Mouse (Mus musculus) stomach, embryonic 14.5 days (tissue): Measurements from ENCODE around the gene Lrba. TPM values are rescaled to one million over a fixed set of nuclear protein-coding genes. Genes with fewer than 3 reads are reported as not detected.

Experiments
- ATAC-seq: fragments of 200-750 bp; cut with Nextera tagmentation; 2 replicates; pipeline ENCODE4 v1.8.0; 2017; ENCODE audit warnings: low read depth, moderate TSS enrichment; ENCODE audit not compliant: insufficient number of reproducible peaks, insufficient read depth, low FRiP score
- H3K27ac ChIP-seq: fragments of 300-500 bp; sonication (generic); 2 replicates; pipeline ENCODE4 v1.5.1; 2014; ENCODE audit warnings: mild to moderate bottlenecking, low read length, moderate library complexity, mixed read lengths
- H3K27me3 ChIP-seq: fragments of 300-500 bp; sonication (generic); 2 replicates; pipeline ENCODE4 v1.6.1; 2014; ENCODE audit warnings: low read length, control low read depth, mixed read lengths; ENCODE audit not compliant: control insufficient read depth, insufficient read depth
- H3K36me3 ChIP-seq: fragments of 300-500 bp; sonication (generic); 2 replicates; pipeline ENCODE4 v1.6.1; 2014; ENCODE audit warnings: mild to moderate bottlenecking, control low read depth, low read length, moderate library complexity, mixed read lengths; ENCODE audit not compliant: control insufficient read depth, insufficient read depth
- H3K4me1 ChIP-seq: fragments of 300-500 bp; sonication (generic); 2 replicates; pipeline ENCODE4 v1.6.1; 2014; ENCODE audit warnings: low read length, control low read depth, mixed read lengths; ENCODE audit not compliant: control insufficient read depth, insufficient read depth
- H3K4me2 ChIP-seq: fragments of 300-500 bp; sonication (generic); replicated peaks from 2 replicates; pipeline ENCODE4 v1.6.1; 2014; ENCODE audit warnings: low read depth, low read length, control low read depth
- H3K4me3 ChIP-seq: fragments of 300-500 bp; sonication (generic); 2 replicates; pipeline ENCODE4 v1.5.1; 2014; ENCODE audit warnings: low read depth, low read length, control low read depth
- H3K9ac ChIP-seq: fragments of 300-500 bp; sonication (generic); replicated peaks from 2 replicates; pipeline ENCODE4 v1.6.1; 2014; ENCODE audit warnings: low read depth, mild to moderate bottlenecking, control low read depth, low read length, moderate library complexity, mixed read lengths
- H3K9me3 ChIP-seq: fragments of 300-500 bp; sonication (generic); 2 replicates; pipeline ENCODE4 v1.6.1; 2016; ENCODE audit warnings: low read depth, low read length, control low read depth; ENCODE audit not compliant: control insufficient read depth
- WGBS: fragments of 180-500 bp; shearing (Covaris S2); extraction: QIAGEN DNeasy Blood & Tissue Kit; methylation state at CpG from one replicate; pipeline ENCODE4 v1.1.7; 2014; 5-methylcytosine and 5-hydroxymethylcytosine counted together
- polyA plus RNA-seq: library from polyadenylated mRNA; unstranded; fragments of >200 nt; fragmentation: Nextera tagmentation; extraction: Ambion mirVana; gene quantifications from 2 replicates; pipeline ENCODE4 v1.2.1, GENCODE M21; 2014

Lrba gene
- polyA plus RNA-seq, 1 experiment from 2014 or later, result 11.4 TPM

GRCm38 (mm10) chr3:86759834-86760233, 535.4 kb downstream of the Lrba start:
- ATAC-seq, result no peak
- H3K4me1 ChIP-seq, result no peaks in the 10 kb centered on the region
- no peaks in the 10 kb centered on the region for H3K27me3 ChIP-seq
- WGBS, result 71% methylated on average over 8 of the region's 8 CpGs
- no peak overlapping the region for H3K4me3 ChIP-seq
- H3K36me3 ChIP-seq, result no peaks in the 10 kb centered on the region
- H3K4me2 ChIP-seq, result no peak overlapping the region
- H3K27ac ChIP-seq, result no peak overlapping the region
- no peak overlapping the region for H3K9ac ChIP-seq
- H3K9me3 ChIP-seq, result no peaks in the 10 kb centered on the region

GRCm38 (mm10) chr3:86760474-86760873, 536.0 kb downstream of the Lrba start:
- Histone ChIP-seq H3K4me3 (no peak overlapping the region), H3K27me3 (no peaks in the 10 kb centered on the region), H3K36me3 (no peaks in the 10 kb centered on the region), H3K9me3 (no peaks in the 10 kb centered on the region), H3K4me2 (no peak overlapping the region), H3K27ac (no peak overlapping the region), H3K4me1 (no peaks in the 10 kb centered on the region), H3K9ac (no peak overlapping the region)
- ATAC-seq, result no peak
- WGBS, result 59% methylated on average over 7 of the region's 7 CpGs

GRCm38 (mm10) chr3:86761095-86762035, 536.9 kb downstream of the Lrba start:
- Histone ChIP-seq H3K9me3 (no peaks in the 10 kb centered on the region), H3K27ac (no peak overlapping the region), H3K4me1 (no peaks in the 10 kb centered on the region), H3K27me3 (no peaks in the 10 kb centered on the region), H3K4me2 (no peak overlapping the region), H3K4me3 (no peak overlapping the region), H3K36me3 (no peaks in the 10 kb centered on the region), H3K9ac (no peak overlapping the region)
- no peak for ATAC-seq
- WGBS, result 66% methylated on average over 9 of the region's 9 CpGs

GRCm38 (mm10) chr3:86762036-86762415, 537.5 kb downstream of the Lrba start:
- H3K27ac ChIP-seq, result no peak overlapping the region
- no peak overlapping the region for H3K4me3 ChIP-seq
- ATAC-seq, result no peak
- no peaks in the 10 kb centered on the region for H3K9me3 ChIP-seq
- H3K4me2 ChIP-seq, result no peak overlapping the region
- H3K27me3 ChIP-seq, result no peaks in the 10 kb centered on the region
- H3K9ac ChIP-seq, result no peak overlapping the region
- H3K36me3 ChIP-seq, result no peaks in the 10 kb centered on the region
- 91% methylated on average over 6 of the region's 6 CpGs for WGBS
- H3K4me1 ChIP-seq, result no peaks in the 10 kb centered on the region

GRCm38 (mm10) chr3:86762456-86762855, 538.0 kb downstream of the Lrba start:
- ATAC-seq, result no peak
- 89% methylated on average over 4 of the region's 4 CpGs for WGBS
- H3K36me3 ChIP-seq, result no peaks in the 10 kb centered on the region

GRCm38 (mm10) chr3:86768553-86768952, 544.1 kb downstream of the Lrba start:
- no peaks in the 10 kb centered on the region for H3K9me3 ChIP-seq
- no peak for ATAC-seq
- no peaks in the 10 kb centered on the region for H3K36me3 ChIP-seq
- H3K4me3 ChIP-seq, result no peak overlapping the region
- H3K9ac ChIP-seq, result no peak overlapping the region
- H3K4me1 ChIP-seq, result no peaks in the 10 kb centered on the region
- H3K27me3 ChIP-seq, result no peaks in the 10 kb centered on the region
- 27% methylated on average over 8 of the region's 8 CpGs for WGBS
- H3K27ac ChIP-seq, result no peak overlapping the region
- H3K4me2 ChIP-seq, result no peak overlapping the region

More at GRCm38 (mm10) chr3:86762456-86762855, 538.0 kb downstream of the Lrba start:
- no peaks in the 10 kb centered on the region for H3K4me1 ChIP-seq
- H3K27ac ChIP-seq, result no peak overlapping the region
- no peak overlapping the region for H3K4me3 ChIP-seq
- no peak overlapping the region for H3K4me2 ChIP-seq
- no peaks in the 10 kb centered on the region for H3K27me3 ChIP-seq
- no peaks in the 10 kb centered on the region for H3K9me3 ChIP-seq
- no peak overlapping the region for H3K9ac ChIP-seq

GRCm38 (mm10) chr3:86768969-86769368, 544.5 kb downstream of the Lrba start:
- H3K4me1 ChIP-seq, result no peaks in the 10 kb centered on the region
- no peak for ATAC-seq
- H3K27ac ChIP-seq, result no peak overlapping the region
- no peaks in the 10 kb centered on the region for H3K9me3 ChIP-seq
- H3K27me3 ChIP-seq, result no peaks in the 10 kb centered on the region
- H3K4me2 ChIP-seq, result no peak overlapping the region
- WGBS, result 61% methylated on average over 6 of the region's 6 CpGs
- H3K9ac ChIP-seq, result no peak overlapping the region
- no peak overlapping the region for H3K4me3 ChIP-seq
- no peaks in the 10 kb centered on the region for H3K36me3 ChIP-seq

- WGBS, result 67% methylated on average over 14 of the region's 14 CpGs
- H3K27ac ChIP-seq, result no peak overlapping the region
- H3K36me3 ChIP-seq, result no peaks in the 10 kb centered on the region; the same call in 1 of the 2 replicates
- no peak for ATAC-seq
- H3K27me3 ChIP-seq, result no peaks in the 10 kb centered on the region
- H3K9ac ChIP-seq, result no peak overlapping the region
- H3K9me3 ChIP-seq, result no peaks in the 10 kb centered on the region
- H3K4me1 ChIP-seq, result peaks cover 4% of the 10 kb centered on the region
- no peak overlapping the region for H3K4me2 ChIP-seq
- no peak overlapping the region for H3K4me3 ChIP-seq
Observed at GRCm38 (mm10) chr3:86774566-86775443, 550.3 kb downstream of the Lrba start.
